Mouse (Mus musculus): ENCODE measurements around the gene Tnn. TPM values are rescaled to one million over a fixed set of nuclear protein-coding genes. Genes with fewer than 3 reads are reported as not detected.

The Tnn gene
- polyA plus RNA-seq, 1 experiment: 0.17 TPM

DNA sequence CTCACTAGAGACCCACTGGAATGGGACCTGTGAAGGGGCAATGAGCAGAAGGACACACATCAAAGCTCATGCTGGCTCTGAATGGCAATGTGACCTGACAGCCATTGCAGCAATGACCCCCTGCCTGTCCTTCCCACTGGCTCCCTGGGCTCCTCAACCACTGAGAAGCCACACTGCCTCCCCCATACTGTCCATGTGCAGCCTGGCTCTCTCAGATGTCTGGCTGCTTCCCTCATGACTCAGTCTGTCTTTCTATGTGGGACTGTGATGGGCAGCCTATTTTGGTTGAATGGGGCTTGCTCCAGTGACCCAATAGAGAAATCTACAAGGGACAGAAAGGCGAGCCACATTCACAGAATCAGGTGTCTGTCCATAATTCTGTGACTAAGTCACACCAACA, 70.7 kb downstream of the Tnn start:
- DNase-seq (ENCODE audit: low spot score): no peak

DNA sequence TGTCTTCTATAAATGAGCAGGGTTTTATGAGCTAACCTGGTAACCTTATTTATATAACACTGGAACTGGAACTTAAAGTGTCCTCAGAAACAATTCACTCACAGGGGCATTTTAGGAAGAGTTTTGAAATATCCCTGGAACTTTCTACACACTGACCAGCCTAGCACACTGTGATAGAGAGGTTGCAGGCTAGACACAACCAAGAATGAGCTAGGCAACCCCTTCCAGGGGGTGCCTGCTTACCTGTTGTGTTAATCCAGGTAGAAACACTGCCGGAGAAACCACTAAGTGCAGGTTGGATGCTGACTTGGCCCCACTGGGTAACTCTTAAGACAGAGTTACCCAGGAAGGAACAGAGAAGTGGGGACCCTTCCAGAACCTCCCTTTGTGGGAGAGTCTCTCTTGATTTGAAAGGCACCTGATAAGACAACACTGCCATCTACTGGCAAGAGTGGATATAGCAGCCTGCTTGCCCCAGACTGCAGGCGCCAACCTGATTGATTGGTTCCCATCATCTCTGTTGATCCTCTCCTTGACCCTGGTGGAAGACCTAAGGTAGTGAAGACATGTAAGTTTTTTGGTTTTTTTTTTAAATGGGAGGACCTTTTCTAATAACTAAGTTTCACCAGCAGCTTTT, 72.5 kb downstream of the Tnn start:
- DNase-seq (ENCODE audit: low spot score): peak; percentile 57

DNA sequence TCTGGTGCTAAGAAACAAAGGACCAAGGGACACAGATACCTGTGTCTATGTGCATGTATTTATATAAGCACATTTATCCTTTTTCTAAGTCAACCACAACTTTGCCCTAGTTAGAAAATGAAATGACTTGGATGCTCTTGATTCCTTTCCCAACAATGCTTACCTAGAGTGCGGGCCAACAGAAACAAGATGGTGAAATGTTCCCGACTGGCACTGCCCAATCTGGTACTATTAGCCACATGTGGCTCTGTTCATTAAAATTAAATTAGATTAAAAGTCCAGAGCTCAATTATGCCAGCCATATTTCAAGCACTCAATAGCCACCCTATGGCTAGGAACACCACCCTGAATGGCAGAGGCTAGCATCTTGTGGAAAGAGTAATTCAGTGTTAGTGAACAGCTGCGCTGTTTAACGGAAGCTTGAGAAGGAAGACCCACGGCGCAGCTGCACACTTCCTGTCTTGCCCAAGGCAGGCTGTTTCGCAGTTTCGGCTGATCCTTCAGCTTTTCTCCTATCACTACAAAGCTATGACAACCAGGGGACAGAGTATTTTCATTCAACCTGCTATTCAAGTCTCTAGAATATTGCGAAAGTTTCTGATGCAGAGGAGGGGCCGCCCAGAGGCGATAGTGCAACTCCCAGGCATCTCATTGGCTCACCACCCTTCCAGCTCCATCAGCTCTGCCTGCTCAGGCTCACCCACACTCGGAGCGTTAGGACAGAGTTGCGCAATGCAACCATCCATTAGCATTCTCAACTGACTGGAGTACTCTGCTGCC, 74.3 kb downstream of the Tnn start:
- peak; percentile 35 for DNase-seq (ENCODE audit: low spot score)

DNA sequence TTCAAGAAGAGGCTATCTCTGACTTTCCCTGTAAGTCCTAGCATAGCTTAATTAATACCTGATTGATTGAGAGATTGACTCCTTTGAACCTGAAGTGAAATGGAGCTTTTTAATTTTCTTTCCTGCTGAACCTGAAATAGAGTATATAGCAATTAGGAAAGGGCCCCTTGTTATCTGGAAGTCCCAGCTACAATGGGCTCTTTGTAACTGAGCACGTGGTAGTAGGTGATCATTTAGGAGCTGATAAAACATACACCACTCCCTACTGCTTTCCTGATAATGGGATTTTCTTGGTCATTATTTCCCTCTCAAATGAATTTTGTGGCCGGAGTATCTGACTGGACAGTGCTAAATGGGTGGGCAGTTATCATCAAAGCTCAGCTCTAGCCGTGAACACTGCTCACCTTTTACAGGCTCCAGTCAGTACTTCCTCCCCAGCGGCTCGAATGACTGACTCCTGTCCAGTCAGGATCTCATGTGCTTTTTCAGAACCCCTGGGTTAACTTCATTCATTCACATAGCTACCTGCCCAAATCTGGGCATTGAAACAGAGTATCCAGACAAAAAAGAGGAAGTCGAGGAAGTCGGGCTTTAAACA, 88.7 kb downstream of the Tnn start:
- no peak for DNase-seq (ENCODE audit: low spot score)

DNA sequence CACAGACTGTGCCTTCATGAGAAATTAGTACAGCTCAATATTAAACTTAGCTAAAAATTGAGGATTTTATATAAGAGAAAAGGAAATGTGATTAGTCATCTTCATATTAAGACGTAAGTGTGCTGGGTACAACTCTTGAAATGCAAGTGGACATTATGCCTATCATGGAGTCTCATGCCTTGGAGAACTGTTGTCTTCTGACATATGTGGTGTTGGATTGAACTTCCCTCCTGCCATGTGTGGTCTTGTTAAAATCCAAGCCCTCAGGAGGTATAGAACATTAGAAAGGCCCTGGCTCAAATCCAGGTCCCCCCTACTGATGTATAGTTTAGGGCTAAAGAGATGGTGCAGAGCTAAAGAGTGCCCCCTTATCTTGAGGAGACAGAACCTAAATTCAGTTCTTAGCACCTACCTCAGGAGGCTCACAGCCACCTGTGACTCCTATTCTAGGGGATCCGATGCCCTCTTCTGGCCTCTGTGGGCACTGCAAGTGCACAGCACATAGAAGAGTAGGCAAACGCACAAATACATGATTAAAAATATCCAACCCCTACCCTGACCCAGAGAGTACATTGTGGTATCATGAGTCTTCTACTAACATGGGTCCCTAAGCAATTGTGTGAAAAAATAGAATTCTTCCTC, 91.5 kb downstream of the Tnn start:
- no peak for DNase-seq (ENCODE audit: low spot score)

DNA sequence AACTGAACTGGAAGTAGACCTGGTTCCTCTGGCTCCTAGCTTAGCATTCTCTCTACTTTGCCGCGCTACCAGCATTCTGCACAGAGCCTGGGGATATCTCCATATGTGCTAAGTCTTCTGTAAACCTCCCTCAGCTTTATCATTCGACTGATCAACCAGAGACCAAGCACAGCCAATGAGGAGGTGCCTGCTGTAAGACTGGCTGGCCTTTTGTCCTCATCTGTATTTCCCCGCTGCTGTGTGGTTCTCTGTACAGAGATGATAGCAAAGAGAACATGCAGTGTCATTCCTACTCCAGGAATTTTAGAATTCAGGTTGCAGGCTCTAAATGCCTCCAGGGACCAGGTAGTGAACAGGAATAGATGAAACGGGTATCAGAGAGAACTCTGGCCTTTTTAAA, 92.1 kb downstream of the Tnn start:
- no peak for DNase-seq (ENCODE audit: low spot score)

DNA sequence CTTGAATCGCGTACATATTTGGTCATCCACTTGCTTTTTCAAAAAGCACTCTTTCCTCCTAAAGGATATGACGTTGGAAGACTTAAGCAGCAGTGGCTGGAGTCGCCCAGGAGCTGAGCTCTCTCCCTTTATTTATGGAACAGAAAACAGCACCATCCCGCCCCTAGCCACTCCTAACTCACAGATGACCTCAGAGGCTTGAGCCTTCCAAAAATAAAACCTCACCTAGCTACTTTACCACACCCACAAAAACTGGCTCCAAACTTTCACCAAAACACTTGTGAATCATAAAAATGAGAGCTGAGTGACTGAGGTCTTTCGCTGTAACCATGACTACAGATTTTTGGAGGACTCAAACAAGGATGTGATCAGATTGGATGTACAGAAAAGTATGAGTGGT, 92.8 kb downstream of the Tnn start:
- DNase-seq (ENCODE audit: low spot score): no peak

DNA sequence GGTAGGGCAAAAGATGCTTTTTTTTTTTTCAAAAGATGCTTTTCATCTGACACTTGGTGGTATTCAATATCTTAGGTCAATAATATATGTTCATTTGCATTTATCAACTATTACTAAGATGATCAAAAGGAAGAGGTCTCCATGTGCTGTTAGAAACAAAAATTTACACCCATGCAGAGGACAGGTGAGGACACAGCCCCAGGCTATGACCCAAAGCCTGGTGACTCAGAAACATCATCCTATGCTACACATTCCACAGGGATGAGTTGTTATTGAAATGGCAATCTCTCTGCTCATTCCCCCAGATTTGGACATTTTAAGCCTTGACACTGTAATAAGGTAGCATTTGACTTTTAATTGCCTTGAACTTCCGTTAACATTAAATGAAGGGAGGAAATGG, 93.5 kb downstream of the Tnn start:
- no peak for DNase-seq (ENCODE audit: low spot score)

DNA sequence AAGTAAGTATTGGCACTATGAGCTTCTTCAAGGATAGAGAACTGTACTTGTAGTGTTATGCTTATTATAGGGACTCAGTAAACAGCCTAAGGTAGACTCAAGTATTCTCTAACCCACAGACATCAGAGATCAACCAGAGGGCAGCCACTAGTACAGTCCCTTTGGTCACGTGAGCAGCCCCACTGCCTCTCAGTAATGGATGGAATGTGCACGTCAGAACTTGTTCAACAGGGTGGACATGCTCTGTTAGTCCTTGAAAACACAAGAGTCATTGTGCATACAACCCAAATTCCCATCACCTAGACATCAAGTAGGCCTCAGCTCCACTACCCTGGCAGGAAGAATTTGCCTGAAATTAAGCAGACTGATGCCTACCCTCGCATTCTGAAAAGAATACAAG, 95.7 kb downstream of the Tnn start:
- no peak for DNase-seq (ENCODE audit: low spot score)

DNA sequence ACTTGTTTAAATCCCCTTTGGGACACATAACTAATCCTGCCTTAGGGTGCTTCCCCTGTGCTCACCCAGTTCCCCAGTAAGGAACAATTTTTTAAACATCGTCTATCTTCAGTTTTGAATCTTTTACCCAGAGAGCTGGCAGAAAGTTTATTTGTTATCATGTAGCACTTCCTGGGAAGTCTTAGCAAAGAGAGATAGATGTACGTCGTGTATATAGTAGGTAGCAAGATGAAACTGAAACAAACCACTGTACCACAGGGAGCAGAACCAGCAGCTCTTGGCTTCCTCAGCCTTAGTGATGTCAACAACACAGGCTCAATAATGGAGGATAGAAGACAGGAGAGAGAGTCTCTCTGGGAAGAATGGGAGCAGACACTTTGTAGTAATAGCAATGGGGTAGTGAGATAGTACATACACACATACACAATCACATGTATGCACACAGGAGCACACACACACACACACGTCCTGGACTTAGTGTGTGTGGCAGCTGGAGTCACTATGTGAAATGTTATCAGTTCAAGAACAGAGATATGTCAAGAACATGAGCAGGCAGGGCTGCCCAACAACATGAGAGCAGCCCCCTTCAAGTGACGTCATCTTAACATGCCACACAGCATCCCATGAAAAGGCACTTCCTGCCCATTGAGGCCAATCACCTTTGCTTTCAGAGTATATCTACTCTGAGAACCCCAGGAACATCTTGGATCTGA, 98.9 kb downstream of the Tnn start:
- DNase-seq (ENCODE audit: low spot score): no peak

DNA sequence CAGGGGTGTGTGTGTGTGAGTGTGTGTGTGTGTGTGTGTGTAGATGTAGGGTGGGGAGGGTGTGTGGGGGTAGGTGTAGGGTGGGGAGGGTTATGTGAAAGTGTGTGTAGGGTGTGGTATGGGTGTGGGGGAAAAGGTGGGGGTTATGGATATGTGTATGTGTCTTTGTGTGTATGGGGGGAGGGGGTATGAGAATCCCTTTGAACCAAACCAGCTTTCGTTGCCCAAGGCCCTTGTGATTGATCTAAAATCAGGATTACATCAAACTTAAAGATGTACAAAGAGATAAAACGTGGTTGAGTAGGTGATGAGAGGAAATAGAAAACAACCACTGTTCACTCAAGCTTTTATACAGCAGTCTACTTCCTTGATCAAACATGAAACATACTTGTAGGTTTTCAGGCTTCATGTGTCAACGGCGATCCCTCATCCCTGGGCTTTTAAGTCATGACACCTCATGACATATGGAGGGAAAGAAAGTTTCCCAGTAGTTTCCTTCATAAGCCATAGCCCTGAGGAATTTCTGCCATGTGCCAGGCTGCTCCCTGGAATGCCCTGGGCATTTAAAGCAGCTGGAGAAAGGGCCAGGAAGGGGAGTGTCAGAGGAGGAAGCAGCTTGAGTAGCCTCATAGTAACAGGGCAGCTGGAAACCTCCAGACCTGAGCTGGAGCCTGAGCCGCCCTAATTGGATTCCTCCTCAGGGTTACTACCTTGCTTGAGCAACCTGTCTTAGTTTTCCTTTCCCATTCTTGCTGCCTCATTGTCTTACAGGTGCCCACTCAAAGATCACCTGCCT, 99.7 kb downstream of the Tnn start:
- no peak for DNase-seq (ENCODE audit: low spot score)

DNA sequence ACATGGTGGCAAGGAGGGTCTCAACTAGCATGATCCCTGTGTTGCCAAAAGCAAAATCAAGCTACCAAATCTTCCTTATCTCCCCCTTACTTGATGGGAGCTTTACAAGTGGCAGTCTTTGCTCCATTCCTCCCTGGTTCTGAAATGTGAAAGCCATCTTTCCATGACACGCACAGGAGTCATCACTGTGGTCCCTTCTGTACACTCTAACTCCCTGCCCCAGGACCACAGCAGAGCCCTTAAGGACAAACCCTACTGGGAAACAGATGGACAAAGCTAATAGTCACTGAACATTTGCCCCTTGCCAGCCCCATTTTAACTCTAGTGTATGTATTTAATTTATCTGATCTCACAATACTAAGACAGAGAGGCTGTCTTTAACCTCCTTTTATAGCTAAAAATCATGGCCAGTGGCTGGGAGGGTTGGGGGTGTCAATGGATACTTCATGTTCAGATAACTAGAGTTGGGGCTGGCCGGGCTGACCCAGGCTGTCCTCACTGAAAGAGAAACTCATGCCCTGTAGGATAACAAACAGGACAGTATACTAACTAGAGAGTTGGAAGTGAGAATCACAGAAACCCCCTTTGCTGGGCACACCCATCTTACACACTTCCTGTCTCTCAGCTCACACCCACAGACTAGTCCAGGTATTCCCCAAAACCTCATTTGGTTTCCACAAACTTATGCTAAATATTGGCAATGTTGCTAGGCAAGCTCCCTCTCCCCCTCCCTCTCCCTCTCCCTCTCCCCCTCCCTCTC, 100.6 kb downstream of the Tnn start:
- no peak for DNase-seq (ENCODE audit: low spot score)

DNA sequence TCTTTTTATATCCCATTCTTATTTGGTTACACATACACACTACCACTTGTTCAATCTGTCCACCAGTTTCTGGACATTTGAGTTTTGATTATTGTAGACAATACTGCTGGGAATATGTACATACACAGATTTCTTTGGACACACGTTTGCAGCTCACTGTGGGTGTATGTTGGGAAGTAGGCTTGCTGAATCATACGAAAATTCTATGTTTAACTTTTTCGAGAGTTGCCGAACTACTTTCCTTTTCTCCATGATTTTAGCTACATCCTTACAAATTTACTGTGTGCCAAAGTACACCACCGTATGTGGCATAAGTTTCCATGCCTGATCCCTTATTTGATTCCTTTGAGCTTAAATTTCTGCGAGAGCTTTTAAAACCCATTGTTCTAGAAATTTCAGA, 102.5 kb downstream of the Tnn start:
- DNase-seq (ENCODE audit: low spot score): no peak

DNA sequence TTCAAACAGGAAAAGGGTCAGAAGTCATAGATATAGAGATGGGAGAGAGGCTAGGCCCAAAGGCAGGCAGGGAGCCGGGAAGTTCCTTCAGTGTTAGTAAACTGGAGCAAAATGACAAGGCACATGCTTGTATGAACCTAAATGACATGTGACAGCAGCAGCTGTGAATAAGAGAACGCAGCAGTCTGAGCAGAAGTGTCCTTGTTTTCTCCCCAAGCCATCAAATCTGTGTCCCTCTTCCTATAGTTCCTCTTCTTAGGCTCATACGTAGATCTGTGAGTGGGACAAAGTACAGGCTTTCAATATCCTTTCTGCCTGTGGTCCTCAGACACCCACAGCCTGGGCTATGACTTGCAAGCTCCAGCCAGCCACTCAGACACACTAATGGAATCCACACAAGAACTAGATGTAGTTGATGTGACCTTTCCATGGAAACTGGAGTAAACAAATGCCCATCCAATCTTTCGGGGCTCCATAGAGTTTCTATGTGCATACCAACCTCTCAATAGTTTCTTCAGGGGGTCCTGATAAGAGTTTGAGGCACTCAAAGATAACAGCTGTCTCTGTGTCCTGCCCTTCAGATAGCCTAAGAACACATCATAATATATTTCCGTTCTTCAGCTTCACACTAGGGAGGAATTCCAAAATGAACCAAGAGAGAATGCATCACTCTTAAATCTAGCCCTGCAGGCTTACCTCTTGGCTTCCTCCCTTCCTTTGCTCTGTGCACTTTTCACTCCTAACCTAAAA, 104.1 kb downstream of the Tnn start:
- no peak for DNase-seq (ENCODE audit: low spot score)

DNA sequence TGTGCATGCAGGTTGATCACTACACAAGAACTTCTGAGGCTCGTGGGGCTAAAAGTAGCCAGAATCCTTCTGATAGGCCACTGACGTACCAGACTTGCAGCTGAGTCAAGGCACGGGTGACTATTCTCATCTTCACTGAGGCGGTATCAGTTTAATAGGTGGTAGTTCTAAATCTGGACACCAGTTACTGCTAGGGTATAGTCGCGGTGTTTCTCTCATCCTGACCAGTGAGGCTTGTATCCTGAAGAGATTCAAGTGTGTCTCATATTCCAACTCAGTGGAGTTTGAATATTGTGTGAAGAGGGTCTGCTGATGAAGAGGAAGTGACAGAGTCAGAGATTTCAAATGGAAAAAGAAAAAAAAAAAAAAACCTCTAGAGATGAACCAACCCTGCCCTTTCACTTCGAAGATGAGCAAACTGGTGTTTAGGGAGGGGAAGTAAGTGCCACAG, 105.9 kb downstream of the Tnn start:
- DNase-seq (ENCODE audit: low spot score): no peak

DNA sequence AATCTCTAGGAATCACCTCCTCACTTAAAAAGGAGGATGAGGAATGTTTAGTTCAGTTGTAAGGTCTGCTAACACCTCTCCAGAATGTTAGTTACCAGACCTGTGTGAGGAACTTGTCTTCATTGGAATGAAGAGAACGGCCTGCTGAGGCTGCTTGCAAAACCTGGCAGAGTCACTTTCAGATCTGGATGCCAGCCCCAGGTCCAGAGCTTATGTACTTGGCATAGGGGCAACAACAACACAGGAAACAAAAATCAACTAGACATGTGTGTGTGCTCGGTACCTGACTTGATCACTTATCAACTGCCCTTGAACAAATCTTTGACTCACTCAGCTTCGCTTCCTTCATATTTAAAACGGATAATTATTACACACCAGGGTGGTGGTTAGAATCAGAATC, 106.6 kb downstream of the Tnn start:
- DNase-seq (ENCODE audit: low spot score): no peak

DNA sequence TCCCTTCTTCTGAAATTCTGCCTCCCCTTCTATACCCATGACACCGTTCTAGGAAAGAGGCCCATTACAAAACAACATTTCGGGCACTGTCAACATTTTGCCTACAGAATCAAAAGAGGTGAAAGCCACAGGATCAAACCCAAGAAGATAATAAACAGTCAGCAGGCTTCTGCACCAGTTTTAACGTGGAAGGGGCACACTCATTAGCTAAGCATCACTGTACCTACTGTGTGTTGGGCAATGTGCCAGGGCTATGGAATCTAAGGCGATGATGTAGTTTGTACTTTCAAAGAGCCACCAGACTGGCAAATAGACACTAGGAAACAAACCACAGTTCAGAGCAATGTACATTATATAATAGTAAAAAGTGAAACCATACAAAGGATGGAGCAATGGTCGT, 107.4 kb downstream of the Tnn start:
- no peak for DNase-seq (ENCODE audit: low spot score)

DNA sequence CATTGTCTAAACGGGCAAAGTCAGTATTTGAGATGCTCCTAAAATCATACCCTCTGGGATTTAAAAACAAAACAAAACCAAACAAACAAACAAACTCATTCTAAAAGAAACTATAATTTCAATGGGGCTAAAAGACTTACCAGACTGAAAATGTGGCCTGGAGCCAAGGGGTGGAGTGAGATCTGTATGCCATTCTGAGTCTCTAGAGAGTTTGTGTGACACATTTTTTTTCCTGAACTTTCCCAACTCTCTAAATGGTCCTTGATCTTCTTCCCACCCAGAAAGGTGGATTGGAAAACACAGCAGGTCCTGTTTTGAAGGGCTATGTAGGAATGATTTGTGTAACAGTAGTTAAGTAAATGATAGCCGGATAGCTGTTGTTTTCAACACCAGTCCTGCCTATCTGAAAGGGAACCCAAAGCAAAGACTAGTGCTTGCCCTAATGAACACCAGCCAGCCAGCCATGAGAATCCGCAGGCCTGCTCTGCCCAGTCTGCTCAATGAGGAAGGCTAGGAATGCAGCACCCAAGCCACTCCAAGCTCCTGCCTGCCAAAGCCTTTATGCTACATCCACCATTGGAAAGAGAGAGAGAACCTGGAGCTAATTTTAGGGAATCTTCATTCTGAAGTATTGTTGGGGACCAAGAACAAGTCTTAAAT, 108.2 kb downstream of the Tnn start:
- no peak for DNase-seq (ENCODE audit: low spot score)

Data from urinary bladder, adult 2 months (tissue).